In the genomic region with DNA sequence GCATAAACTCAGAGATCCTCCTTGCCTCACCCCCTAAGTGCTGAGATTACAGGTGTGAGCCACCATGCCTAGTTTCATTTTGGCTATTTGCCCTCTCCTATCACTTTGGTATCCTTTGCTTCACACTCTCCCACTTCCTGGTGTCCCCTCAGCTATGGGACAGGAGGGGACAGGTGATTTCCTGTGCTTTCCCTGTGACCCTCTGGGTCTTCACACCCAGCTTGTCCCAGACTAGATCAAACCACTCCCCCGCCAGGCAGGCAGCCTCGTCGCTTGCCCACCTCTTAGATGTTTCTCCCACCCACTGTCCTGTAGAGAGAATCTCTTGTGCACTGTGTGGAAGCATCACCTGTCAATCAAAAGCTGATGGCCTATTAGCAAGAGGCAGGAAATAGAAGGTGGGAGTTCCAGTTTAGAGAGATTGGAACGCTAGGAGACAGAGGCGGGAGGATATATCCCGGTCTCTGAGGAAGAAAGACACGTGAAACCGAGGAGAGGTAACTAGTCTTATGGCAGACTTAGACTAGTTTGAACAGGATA, we compare ENCODE assay signal across 20 mouse cellular contexts. TPM values are rescaled to one million over a fixed set of nuclear protein-coding genes. Genes with fewer than 3 reads are reported as not detected.
A peak's percentile ranks its signal among the peaks of the same experiment; 100 is the strongest.
DNase-seq lines count a peak whose midpoint lies in the region; ATAC-seq lines count a peak whose summit lies in the region.
"Had no signal": no experiment of that assay in that cellular context is flagged by ENCODE, and none has a peak within 500 bp of the region (broad histone marks: within the 10 kb centered on the region; RNA-seq: fewer than 3 reads in every experiment).

No protein-coding gene starts in this region.

- H3K27ac ChIP-seq in hindbrain, embryonic 14.5 days: no peak overlapping the region
- H3K27ac ChIP-seq in hindbrain, embryonic 10.5 days: no peak overlapping the region
- H3K27ac ChIP-seq in lung, embryonic 16.5 days (ENCODE audit: low read length): peak overlapping the region; percentile 83
- H3K27ac ChIP-seq: limb, embryonic 13.5 days had no signal

- H3K9ac ChIP-seq in hindbrain, embryonic 14.5 days: no peak overlapping the region
- no peak overlapping the region; the same call in 1 of the 2 replicates for H3K9ac ChIP-seq in lung, embryonic 16.5 days (ENCODE audit: low read length)
- H3K9ac ChIP-seq: limb, embryonic 13.5 days had no signal

- no peak for ATAC-seq in hindbrain, embryonic 14.5 days (ENCODE audit: low FRiP score)
- ATAC-seq in lung, embryonic 16.5 days (ENCODE audit: low read depth): 0 out of 2 replicates have a peak, but pooled peaks have one; percentile 2

- no peak overlapping the region for H3K4me3 ChIP-seq in hindbrain, embryonic 14.5 days (replicated peaks; ENCODE audit: low read length)
- H3K4me3 ChIP-seq in hindbrain, embryonic 10.5 days: no peak overlapping the region
- H3K4me3 ChIP-seq in lung, embryonic 16.5 days (ENCODE audit: low read length): no peak overlapping the region

- peaks cover 14% of the 10 kb centered on the region; the same call in 1 of the 2 replicates for H3K27me3 ChIP-seq in hindbrain, embryonic 14.5 days (ENCODE audit: control insufficient read depth, insufficient read depth, low read length)
- peaks cover 35% of the 10 kb centered on the region for H3K27me3 ChIP-seq in hindbrain, embryonic 10.5 days (ENCODE audit: insufficient read depth, poor library complexity, severe bottlenecking)
- no peaks in the 10 kb centered on the region for H3K27me3 ChIP-seq in lung, embryonic 16.5 days (ENCODE audit: control insufficient read depth, insufficient read depth, low read depth, low read length)

- 0 out of 2 replicates have a peak overlapping the region, but pooled peaks have one; percentile 49 for H3K4me2 ChIP-seq in hindbrain, embryonic 14.5 days (replicated peaks)
- H3K4me2 ChIP-seq in lung, embryonic 16.5 days (ENCODE audit: low read depth, low read length): peak overlapping the region; percentile 59; the same call in 1 of the 2 replicates

- 0 out of 2 replicates have a peak, but pooled peaks cover 9% of the 10 kb centered on the region for H3K9me3 ChIP-seq in hindbrain, embryonic 14.5 days (ENCODE audit: control insufficient read depth, low read length)
- H3K9me3 ChIP-seq in hindbrain, embryonic 10.5 days: peaks cover 16% of the 10 kb centered on the region
- H3K9me3 ChIP-seq in lung, embryonic 16.5 days (ENCODE audit: control insufficient read depth, low read length): peaks cover 8% of the 10 kb centered on the region

- peak; percentile 91 for DNase-seq in heart, adult 11 months
- DNase-seq in heart, adult 18-20 months: no peak
- no peak for DNase-seq in hindbrain, embryonic 14.5 days (ENCODE audit: low spot score)
- no peak for DNase-seq in hindbrain, embryonic 10.5 days (ENCODE audit: low spot score)
- DNase-seq in lung, postnatal 36 days: no peak
- peak; percentile 97 for DNase-seq in ES-CJ7 (ENCODE audit: low read depth, low spot score)
- no peak for DNase-seq in cerebellum, adult 8-10 months
- DNase-seq: adrenal gland, adult 8-10 months; gastrocnemius, postnatal 36 days; kidney, adult 9 months; right cerebral cortex, postnatal 25 days had no signal

- H3K36me3 ChIP-seq in hindbrain, embryonic 14.5 days (replicated peaks; ENCODE audit: control insufficient read depth, insufficient read depth): no peaks in the 10 kb centered on the region; the same call in 1 of the 2 replicates
- peaks cover 9% of the 10 kb centered on the region; the same call in 1 of the 2 replicates for H3K36me3 ChIP-seq in hindbrain, embryonic 10.5 days
- H3K36me3 ChIP-seq in lung, embryonic 16.5 days (ENCODE audit: control insufficient read depth, insufficient read depth, low read length): peaks cover 21% of the 10 kb centered on the region
- H3K36me3 ChIP-seq: G1E had no signal

- peaks cover 3% of the 10 kb centered on the region; the same call in 1 of the 2 replicates for H3K4me1 ChIP-seq in hindbrain, embryonic 14.5 days (replicated peaks; ENCODE audit: control insufficient read depth, insufficient read depth, low read length)
- peaks cover 30% of the 10 kb centered on the region for H3K4me1 ChIP-seq in hindbrain, embryonic 10.5 days (replicated peaks)
- H3K4me1 ChIP-seq in lung, embryonic 16.5 days (replicated peaks; ENCODE audit: control insufficient read depth, insufficient read depth, low read length): peaks cover 20% of the 10 kb centered on the region

- 41% methylated on average over 8 of the region's 8 CpGs for whole genome bisulfite sequencing in hindbrain, embryonic 14.5 days
- 41% methylated on average over 8 of the region's 8 CpGs for WGBS in hindbrain, embryonic 10.5 days
- WGBS in lung, embryonic 16.5 days: 51% methylated on average over 8 of the region's 8 CpGs

RNA-seq across cellular contexts. Expression of a gene that starts 26.4 kb away (rescaled TPM):
- 100 to 1,000 TPM; 185 to 206 TPM for total RNA-seq in heart, adult 18-20 months (2021)
- 10.4 TPM in 2 replicates for polyA plus RNA-seq in hindbrain, embryonic 14.5 days (2014; fragmentation: Nextera tagmentation; extraction: Ambion mirVana)
- polyA plus RNA-seq in hindbrain, embryonic 10.5 days (2016; fragmentation: Nextera tagmentation; extraction: Ambion mirVana): 5.8 and 7.5 TPM in 2 replicates
- polyA plus RNA-seq in lung, embryonic 16.5 days (2015; fragmentation: Nextera tagmentation; extraction: Ambion mirVana): 107 and 127 TPM in 2 replicates

RNA-seq across cellular contexts. Expression of a gene that starts 44.8 kb away (rescaled TPM):
- total RNA-seq in heart, adult 18-20 months (2021): 1 to 10 TPM; 5.6 to 6.3 TPM
- polyA plus RNA-seq in hindbrain, embryonic 14.5 days (2014; fragmentation: Nextera tagmentation; extraction: Ambion mirVana): 30.6 and 34.6 TPM in 2 replicates
- 76.3 and 87.4 TPM in 2 replicates for polyA plus RNA-seq in hindbrain, embryonic 10.5 days (2016; fragmentation: Nextera tagmentation; extraction: Ambion mirVana)
- polyA plus RNA-seq in lung, embryonic 16.5 days (2015; fragmentation: Nextera tagmentation; extraction: Ambion mirVana): 43.6 and 46.2 TPM in 2 replicates

RNA-seq across cellular contexts. Expression of a gene that starts 46.2 kb away (rescaled TPM):
- not detected for total RNA-seq in heart, adult 18-20 months (2021)
- polyA plus RNA-seq in hindbrain, embryonic 14.5 days (2014; fragmentation: Nextera tagmentation; extraction: Ambion mirVana): not detected in 2 replicates
- polyA plus RNA-seq in hindbrain, embryonic 10.5 days (2016; fragmentation: Nextera tagmentation; extraction: Ambion mirVana): 0.50 TPM in 1 of 2 replicates, not detected in the other
- polyA plus RNA-seq in lung, embryonic 16.5 days (2015; fragmentation: Nextera tagmentation; extraction: Ambion mirVana): 0.52 and 1.1 TPM in 2 replicates
- total RNA-seq: G1E; gastrocnemius, postnatal 36 days; left cerebral cortex, adult 18-20 months; megakaryocyte-erythroid progenitor cell, adult 5-6 weeks had no signal
- polyA plus RNA-seq: brain, embryonic 14.5 days; embryonic facial prominence, embryonic 11.5 days; frontal cortex, adult 2 months; limb, embryonic 13.5 days; lung, adult 2 months had no signal

RNA-seq across cellular contexts. Expression of a gene that starts 52.8 kb away (rescaled TPM):
- total RNA-seq in heart, adult 18-20 months (2021): 1 to 10 TPM; 2.4 to 3.3 TPM
- 36.2 and 39.2 TPM in 2 replicates for polyA plus RNA-seq in hindbrain, embryonic 14.5 days (2014; fragmentation: Nextera tagmentation; extraction: Ambion mirVana)
- polyA plus RNA-seq in hindbrain, embryonic 10.5 days (2016; fragmentation: Nextera tagmentation; extraction: Ambion mirVana): 28.9 and 53.1 TPM in 2 replicates
- 14.8 and 14.9 TPM in 2 replicates for polyA plus RNA-seq in lung, embryonic 16.5 days (2015; fragmentation: Nextera tagmentation; extraction: Ambion mirVana)

Comparison
In these comparisons a context has a peak if more than half of its experiments do, and no peak if none do; other contexts are left out.
1. DNase-seq: peak in heart, adult 11 months (single experiment) and ES-CJ7 (single experiment); none in heart, adult 18-20 months (0 of 2), hindbrain, embryonic 14.5 days (single experiment), hindbrain, embryonic 10.5 days (single experiment), lung, postnatal 36 days (single experiment) and cerebellum, adult 8-10 months (single experiment).